Mouse (Mus musculus): ENCODE data around the gene Zbtb20.

DNA sequence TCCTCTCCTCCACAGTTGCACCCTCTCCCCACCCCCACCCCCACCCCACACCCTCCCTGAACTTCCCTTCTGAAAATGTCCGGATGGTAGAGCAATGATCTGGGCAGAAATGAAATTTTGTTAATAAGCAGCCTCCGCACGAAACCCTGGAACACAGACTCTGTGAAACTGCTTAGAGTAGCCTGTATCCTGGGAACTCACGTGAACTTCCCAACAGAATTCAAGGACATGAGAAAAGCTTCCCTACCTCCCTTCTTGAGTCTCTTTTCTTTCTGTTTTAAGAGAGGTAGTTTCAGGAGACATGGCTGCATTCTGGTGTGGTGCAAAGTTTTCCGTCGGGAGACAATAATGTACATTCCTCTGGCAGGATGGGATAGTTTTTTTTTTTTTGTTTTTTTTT is 487.6 kb downstream of the Zbtb20 start:
- TF ChIP-seq TAL1 (IDR thresholded peaks at IDR 0.05; ENCODE audit: low read length), result no peak
- TF ChIP-seq GATA1 (IDR thresholded peaks at IDR 0.05; ENCODE audit: low read length), result no peak

All from erythroblast, embryonic 14.5 days (primary cell).